Mouse (Mus musculus): ENCODE results near the gene Ankrd33. TPM values are rescaled to one million over a fixed set of nuclear protein-coding genes. Genes with fewer than 3 reads are reported as not detected.

Ankrd33 gene
- total RNA-seq, 2 experiments from 2014 or later: 0.73 to 1.2 TPM

DNA sequence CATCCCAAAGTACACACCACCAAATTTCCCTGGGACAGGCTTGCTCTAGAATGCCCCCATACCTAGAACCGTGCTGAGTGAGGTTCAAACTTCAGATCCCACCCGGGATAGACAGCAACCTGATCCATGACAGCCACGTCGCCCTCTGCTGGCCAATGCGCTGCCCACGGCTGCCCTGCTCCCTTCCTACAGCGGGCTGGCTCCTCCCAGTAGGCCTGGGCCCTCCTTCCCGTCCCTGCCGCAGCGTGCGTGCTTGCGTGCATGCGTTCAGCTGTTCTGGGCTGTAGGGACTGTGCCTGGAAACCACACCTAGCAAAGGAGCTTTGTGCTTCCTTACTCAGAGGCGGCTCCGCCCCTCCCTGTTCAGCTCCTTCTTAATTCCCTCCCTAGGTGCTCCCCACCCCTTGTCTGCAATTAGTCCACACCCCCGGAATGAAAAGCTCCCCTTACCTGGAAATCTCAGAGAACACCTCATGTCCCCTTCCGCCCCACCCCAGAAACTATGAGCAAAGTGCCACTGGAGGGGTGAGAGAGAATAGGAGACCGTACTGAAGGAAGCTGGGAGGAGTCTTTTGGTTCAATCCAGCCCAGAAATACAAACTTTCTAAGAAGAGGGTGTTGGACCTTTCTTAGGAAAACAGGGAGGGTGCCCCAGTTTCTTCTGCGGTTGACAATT, 30.0 kb downstream of the Ankrd33 start:
- DNase-seq (ENCODE audit: low spot score in 2 of 2): peak; percentile 88 to 91

DNA sequence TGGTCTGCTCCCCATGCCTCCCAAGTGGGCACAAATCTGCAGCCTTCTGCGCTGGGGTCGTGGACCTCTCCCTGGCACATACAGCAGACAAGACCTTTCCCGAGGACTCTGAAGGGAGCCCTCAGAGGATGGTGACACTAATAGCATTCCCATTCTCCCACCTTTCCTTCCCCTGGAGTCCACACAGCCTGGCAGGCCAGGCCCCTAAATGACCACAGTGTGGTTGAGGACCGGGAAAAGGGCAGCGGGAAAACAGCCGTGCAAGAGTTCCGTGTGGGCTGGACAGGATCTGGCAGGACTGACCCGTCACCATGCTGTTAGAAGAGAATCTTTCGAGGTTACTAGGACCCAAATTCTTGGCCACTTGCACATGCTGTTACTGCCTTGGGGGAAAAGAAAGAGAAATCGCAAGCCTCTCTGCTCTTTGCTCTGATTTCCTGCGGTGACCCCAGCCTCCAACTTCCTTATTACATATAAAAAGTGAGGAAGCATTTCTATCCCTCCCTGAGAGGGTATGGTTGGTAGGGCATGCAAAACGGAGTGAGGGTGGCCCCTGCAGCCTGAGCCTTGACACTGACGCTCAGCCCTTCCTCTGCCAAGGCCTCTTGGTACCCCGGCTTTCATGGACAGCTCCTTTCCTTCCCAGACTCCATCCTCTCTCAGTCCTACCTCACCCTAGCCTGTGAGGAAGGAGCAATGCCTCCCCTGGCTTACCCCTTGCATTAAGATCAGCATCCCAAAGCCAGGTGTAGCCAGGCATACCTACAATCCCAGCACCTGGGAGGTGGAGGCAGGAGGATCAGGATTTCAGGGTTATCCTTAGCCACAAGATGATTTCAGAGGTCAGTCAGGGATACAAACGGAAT, 30.8 kb downstream of the Ankrd33 start:
- no peak for DNase-seq (ENCODE audit: low spot score in 2 of 2)

DNA sequence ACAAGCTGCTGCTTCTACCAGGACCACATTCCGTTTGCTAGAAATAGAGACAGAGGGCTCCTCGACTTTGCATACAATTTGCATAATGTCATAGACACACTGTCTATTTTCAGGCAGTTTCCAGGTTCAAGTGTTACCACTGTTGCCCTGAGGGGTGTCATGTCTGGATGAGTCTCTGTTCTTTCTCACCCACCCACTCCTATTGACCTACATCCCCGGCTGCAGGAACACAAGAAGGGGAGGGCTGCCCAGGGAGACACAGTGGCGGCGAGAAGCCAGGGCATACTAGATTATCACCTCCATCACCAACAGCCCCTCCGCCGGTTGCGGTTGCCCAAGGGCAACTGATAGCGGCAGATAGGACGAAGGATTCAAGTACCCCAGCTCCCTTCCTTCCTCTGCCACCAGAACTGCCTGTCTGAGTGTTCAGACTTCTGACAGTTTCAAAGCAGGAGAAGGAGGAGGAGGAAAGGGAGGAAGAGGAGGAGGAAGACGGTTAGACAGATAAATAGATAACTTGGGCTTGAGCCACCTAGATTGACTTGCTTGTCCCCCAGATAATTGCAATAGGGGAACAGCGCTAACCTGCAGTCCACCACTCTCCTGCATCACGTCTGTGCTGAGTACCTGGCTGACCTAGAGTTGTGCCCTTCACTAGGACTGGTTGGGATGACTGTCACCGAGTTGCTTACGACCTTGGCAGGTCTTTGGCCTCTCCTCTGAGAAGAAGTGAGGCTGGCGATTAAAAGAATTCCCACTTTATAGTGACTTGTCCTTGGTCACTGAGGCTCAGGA, 31.8 kb downstream of the Ankrd33 start:
- no peak for DNase-seq (ENCODE audit: low spot score in 2 of 2)

DNA sequence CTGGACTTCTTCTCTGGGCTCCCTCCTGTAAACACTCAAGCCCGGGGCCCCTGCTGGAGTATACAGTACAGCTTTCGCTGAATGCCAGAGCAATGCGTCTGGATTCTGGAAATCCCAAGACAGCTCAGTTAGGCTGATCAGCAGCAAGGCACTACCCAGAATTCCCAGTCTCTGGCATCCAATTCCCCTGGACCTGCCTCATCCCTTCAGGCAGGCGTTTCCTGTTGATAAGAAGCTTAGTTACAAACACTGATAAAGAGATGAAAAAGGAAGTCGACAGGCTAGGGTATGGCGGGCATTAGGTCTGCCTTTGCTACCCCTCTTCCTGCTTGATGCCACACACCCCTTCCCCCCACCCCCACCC, 32.3 kb downstream of the Ankrd33 start:
- DNase-seq (ENCODE audit: low spot score in 2 of 2): no peak

DNA sequence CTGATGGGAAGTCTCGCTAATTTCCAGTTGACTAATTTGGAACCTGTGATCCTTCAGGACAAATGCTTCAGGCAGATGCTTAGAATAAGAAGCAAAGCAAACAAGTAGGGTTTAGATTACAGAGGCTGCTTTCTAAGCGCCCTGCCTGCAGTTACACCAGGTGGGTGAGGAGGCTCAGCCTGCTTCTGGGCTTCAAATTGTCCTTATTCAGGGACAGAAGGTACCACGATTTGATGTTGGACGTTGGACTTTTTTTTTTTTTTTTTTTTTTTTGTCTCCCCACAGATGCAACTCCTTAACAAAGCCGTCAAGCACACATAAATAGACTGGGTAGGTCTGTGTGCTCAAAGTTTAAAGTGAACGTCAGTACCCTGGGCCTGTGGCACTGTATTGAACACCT, 33.0 kb downstream of the Ankrd33 start:
- DNase-seq (ENCODE audit: low spot score in 2 of 2): no peak

DNA sequence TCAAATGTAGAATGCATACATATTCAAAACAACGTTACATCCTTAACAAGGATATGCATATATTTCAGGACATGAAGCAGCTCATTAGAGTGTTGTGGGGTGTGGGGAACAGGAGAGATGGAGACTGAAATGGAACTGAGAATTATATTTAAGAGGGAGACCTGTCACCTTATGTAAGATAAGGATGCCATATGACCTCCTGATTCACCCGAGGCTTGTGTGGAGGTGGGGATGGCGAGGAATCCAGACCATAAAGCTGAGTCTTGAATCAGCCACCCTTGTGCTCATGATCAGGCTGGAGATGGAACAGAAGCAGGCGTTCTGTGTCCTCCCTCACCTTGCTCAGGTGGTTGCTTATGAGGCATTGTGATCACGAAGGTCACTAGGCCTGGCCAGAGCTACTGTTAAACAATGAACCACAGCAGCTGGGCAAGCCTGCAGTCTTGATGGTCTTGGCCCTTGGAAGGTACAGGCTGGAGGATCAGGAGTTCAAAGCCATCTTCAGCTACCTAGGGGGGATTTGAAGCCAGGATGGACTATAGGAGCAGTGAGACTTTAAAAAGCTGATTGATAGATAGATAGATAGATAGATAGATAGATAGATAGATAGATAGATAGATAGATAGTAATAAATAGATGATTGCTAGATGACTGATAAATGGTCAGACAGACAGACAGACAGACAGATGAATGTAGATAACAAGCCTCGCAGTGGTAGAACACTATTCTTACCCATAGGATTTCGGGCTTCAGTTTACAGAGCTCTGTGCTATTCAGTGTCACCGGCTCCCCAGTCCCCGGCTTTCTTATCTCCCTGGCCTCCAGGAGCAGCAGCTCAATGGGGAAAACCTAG, 36.1 kb downstream of the Ankrd33 start:
- no peak for DNase-seq (ENCODE audit: low spot score in 2 of 2)

DNA sequence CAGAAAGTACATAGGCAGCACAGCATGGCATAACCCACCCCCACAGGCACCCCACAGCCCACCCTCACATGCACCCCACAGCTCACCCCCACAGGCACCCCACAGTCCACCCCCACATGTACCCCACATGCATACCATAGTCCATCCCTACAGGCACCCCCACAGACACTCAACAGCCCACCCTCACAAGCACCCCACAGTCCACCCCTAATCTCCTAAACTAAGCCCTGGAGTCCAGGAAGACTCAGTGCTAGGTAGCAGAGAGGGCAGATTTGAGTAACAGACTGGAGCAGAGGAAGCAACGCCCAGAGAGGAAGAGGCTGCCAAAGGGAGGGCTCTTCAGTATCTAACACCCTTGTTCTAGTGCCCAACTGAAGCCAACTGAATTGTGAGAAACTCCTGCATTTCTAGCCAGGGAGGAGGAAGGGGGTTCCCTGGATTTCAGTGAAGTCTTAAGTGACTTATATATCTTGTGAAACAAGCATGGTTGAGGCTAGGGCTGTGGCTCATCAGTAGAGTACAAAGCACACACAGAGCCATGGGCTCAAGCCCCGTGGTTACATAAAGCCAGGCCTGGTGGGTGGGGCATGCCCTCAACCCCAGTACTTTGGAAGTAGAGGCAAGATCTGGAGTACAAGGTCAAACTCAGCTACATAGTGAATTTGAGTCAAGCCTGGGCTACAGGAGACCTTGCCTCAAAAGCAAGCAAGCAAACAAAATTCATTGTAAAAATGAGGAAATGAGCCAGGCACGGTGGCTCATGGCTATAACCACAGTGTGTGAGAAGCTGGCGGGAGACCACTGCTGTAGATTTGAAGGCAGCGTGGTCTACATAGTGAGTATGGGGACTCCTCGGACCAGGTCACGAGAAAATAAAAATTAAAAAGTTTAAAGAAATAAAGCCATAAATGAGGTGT, 39.4 kb downstream of the Ankrd33 start:
- DNase-seq (ENCODE audit: low spot score in 2 of 2): no peak

DNA sequence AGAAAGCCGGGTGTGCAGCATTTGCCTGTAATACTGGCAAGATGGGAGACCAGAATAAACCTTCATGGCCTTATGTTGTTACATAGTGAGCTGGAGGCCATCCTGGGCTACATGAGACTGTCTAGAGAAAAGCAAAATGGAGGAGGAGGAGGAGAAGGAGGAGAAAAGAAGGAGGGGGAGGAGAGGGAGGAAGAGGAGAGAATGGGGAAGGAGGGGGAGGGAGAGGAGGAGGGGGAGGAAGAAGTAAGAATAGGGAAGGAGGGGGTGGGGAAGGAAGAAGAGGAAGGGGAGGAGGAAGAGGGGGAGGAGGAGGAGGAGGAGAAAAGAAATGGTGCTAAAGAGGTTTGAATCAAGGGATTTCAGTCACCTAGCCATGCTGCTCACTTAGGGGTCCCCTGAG, 44.6 kb downstream of the Ankrd33 start:
- DNase-seq (ENCODE audit: low spot score in 2 of 2): no peak

DNA sequence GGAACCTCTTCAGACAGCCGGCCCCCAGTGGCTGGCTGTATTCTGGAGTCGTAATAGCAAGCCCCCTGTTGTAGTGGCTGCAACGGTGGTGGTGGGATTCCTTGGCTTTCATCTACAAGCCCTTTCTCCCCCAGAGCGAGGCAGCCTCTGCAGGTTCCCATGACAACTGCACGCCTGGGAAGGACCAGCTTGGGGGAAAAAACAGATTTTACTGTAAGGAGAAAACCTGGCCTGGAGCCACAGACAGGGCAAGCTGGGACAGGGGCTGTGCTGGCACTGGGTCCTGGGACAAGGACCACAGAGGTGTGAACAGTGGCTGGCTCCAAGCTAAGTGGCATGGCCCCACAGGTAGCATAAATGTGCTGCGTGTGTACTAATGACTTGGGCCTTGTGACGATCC, 45.0 kb downstream of the Ankrd33 start:
- no peak for DNase-seq (ENCODE audit: low spot score in 2 of 2)

DNA sequence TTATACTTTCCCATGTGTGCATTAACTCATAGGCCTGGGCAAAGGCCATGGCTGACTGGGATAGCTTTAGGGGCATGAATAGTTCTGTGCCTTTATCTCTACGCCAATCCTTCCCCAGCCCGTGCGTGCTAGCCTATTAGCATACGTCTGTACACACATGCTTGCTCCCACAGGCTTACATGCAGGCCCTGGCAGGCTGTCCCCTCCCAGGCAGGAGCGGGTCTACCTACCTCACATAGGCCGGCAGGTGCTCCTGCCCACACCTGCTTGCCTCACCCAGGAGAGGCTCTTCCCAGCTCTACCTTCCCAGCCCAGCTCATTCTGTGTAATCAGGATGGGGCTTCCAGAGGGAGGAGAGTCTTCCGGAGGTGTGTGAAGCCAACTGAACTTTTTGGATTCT, 46.0 kb downstream of the Ankrd33 start:
- no peak for DNase-seq (ENCODE audit: low spot score in 2 of 2)

DNA sequence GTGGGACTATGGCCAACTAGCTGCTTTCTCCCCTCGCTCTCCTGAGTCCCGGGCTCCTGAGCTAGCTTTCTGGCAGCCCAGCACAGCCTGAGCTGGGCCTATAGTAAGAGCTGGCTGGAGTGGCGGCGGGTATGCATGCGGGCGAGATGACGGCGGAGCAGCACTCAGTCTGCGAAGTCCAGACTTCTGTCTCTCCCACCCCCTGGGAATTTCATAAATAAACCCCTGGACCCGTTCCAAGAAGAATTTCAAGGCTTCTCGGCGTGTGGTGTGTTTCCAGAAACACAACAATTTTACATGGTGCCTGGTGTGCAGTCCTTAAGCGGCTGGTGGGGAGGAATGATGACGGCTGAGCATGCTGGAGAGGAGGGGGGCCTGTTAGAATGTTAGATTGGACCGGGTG, 47.5 kb downstream of the Ankrd33 start:
- no peak for DNase-seq (ENCODE audit: low spot score in 2 of 2)

DNA sequence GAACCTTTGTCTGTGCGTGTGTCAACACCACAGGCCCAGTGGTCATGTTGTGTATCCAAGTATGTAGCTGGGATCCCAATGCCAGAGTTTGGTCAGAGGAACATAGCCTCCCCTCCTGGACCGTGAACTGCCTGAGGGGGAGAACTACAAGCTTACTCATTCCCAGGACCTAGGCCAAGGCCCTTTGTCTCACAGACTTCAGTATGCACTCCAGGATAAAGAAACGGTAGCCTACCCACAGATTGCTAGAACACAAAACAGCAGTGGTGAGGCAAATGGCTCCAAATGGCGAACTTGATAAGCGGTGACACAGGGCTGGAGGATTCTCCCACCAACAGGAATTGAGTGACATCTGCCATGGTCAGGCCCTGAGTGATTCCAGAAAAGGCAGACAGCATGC, 48.3 kb downstream of the Ankrd33 start:
- no peak for DNase-seq (ENCODE audit: low spot score in 2 of 2)

DNA sequence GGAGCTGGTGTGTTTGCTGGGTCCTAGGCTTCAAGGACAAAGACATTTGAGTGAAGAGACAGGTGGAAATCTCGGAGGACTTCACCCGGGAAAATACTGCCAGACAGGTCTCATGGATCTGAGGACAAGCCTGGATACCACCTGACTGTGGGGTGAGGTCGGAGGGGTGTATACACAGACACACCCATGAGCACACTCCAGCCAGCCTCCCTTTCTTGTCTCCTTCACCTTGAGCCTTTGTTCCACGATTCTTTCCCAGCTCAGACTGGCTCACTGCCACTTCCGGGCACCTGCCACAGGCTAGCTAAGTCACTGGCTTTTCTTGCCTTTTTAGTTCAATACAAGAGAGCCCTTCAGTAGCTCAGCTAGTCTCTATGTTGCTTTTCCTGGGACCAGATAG, 48.7 kb downstream of the Ankrd33 start:
- DNase-seq (ENCODE audit: low spot score in 2 of 2): no peak

DNA sequence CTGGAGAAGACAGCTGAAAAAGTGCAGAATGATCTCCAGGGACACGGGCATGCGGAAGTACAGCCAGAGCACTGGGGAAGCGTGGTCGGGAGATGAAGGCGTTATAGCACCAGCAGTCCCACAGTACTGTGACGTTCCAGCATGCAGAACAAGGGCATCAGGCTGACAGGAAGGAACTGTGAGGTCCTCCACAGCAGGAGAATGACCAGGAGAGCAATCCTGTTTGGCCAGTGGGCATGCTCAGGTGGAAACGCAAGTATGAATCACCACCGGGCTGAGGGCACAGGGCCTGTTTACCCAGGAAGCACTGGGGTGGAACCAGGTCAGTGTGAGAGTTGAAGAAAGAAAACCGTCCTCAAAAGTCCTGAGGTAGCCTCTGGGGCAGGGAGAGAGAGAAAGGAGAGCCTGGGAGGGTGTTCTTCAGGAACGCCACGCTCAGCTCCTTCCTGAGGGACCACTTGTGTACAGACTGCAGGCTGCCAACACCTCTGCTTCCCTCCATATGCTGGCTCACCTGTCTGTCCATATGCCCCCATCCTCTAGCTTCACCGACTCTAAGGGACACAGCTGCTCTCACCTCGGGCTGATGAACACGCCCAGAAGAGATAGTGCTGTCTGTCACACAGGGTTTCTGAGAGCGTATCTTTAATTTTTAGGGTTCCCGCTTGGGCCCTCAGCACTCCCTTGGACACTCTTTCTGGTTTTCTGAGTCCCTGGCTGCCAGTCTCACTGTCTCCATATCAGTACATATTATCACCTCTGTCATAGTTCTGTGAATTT, 50.3 kb downstream of the Ankrd33 start:
- DNase-seq (ENCODE audit: low spot score in 2 of 2): no peak

DNA sequence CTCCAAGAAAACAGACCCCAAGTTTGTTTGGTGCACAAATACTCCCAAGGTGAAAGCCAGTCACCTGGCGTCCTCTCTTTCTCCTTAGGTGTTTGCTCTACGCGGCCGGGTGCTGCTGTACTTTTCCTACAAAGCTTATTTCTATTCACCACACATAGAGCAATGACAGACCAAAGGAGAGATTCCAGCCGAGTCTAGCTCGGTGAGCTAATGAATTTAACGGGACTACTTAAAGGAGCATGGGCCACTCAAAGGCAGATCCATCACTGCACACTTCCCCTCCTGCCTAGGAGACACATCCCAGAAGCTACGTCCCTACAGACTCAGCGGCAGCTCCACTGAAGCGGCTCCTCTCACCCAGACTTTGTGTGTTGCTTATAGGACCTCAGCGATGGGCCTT, 52.0 kb downstream of the Ankrd33 start:
- no peak for DNase-seq (ENCODE audit: low spot score in 2 of 2)

Data from adrenal gland, postnatal 4 days (tissue).